Mouse (Mus musculus): Measurements from ENCODE around the gene Tmem212. TPM values are rescaled to one million over a fixed set of nuclear protein-coding genes. Genes with fewer than 3 reads are reported as not detected.

The Tmem212 gene
- polyA plus RNA-seq, 2 experiments: not detected

DNA sequence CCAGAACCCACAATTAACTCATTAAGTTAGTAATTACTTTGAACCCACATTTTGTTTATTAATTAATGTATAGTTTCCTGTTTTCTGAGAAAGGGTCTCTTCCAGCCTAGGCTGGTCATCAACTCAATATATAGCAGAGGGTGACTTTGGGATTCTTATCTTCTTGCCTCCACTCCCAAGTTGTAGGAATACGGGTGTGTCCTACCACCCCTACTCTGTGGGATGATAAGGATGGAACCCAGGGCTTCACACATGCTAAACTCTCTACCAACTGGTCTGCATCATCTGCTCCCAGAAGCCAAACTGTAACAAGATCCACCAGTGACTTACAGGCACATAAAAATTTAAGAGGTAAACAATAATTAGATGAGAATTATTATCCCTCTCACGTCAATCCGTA lies 27.9 kb upstream of the Tmem212 start:
- Histone ChIP-seq H3K9me3 (ENCODE audit: control insufficient read depth, low read length) (0 out of 2 replicates have a peak, but pooled peaks cover 4% of the 10 kb centered on the region), H3K9ac (ENCODE audit: low read depth, low read length, severe bottlenecking) (no peak overlapping the region), H3K27ac (replicated peaks; ENCODE audit: low read depth, low read length) (no peak overlapping the region), H3K4me3 (replicated peaks; ENCODE audit: low read length) (no peak overlapping the region), H3K4me2 (replicated peaks; ENCODE audit: low read depth, low read length, severe bottlenecking) (no peak overlapping the region), H3K36me3 (ENCODE audit: control insufficient read depth, insufficient read depth, low read length) (no peaks in the 10 kb centered on the region), H3K4me1 (ENCODE audit: control insufficient read depth, insufficient read depth, low read length) (no peaks in the 10 kb centered on the region), H3K27me3 (ENCODE audit: control insufficient read depth, insufficient read depth, low read length) (no peaks in the 10 kb centered on the region)
- TF ChIP-seq POLR2A (IDR thresholded peaks at IDR 0.05; ENCODE audit: borderline replicate concordance, extremely low read depth, insufficient read depth, insufficient read length): no peak
- DNase-seq (ENCODE audit: low spot score) (no peak), ATAC-seq (ENCODE audit: low FRiP score, low read depth) (no peak)
- WGBS: 48% methylated on average over 3 of the region's 3 CpGs

DNA sequence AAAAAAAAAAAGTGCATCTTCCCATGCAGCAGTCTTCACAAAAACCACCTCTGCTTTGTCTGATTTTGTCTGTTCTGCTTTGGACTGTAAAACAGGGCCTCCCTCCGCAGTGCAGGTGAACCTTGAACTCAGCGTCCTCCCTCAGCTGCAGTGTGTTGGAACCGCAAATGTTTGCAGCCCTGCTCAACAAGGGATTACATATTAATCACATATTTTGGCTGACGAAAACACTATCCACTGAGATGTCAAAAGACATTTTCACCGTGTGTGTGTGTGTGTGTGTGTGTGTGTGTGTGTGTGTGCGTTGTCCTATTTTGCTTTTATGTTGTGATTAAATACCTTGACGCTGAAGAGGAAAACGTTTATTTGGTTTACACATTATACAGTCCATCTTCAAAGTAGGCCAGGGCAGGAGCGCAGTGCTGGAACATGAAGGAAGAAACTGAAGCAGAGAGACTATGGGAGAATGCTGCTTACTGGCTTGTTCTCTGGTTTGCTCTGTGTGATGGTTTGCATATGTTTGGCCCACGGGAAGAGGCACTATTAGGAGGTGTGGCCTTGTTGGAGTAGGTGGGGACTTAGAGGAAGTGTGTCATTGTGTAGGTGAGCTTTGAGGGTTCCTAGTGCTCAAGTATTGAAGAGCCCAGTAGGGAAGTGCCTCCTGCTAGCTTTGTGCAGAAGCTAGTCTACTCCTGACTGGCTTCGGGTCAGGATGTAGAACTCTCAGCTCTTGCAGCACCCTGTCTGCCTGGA lies 25.3 kb upstream of the Tmem212 start:
- 81% methylated on average over 11 of the region's 11 CpGs for WGBS
- ATAC-seq (ENCODE audit: low FRiP score, low read depth): no peak
- no peak overlapping the region for H3K4me2 ChIP-seq (replicated peaks; ENCODE audit: low read depth, low read length, severe bottlenecking)
- H3K27me3 ChIP-seq (ENCODE audit: control insufficient read depth, insufficient read depth, low read length): no peaks in the 10 kb centered on the region
- H3K4me1 ChIP-seq (ENCODE audit: control insufficient read depth, insufficient read depth, low read length): no peaks in the 10 kb centered on the region
- H3K9me3 ChIP-seq (ENCODE audit: control insufficient read depth, low read length): 0 out of 2 replicates have a peak, but pooled peaks cover 8% of the 10 kb centered on the region
- TF ChIP-seq POLR2A (IDR thresholded peaks at IDR 0.05; ENCODE audit: borderline replicate concordance, extremely low read depth, insufficient read depth, insufficient read length): no peak
- H3K27ac ChIP-seq (replicated peaks; ENCODE audit: low read depth, low read length): no peak overlapping the region
- H3K4me3 ChIP-seq (replicated peaks; ENCODE audit: low read length): no peak overlapping the region
- no peak overlapping the region for H3K9ac ChIP-seq (ENCODE audit: low read depth, low read length, severe bottlenecking)
- no peaks in the 10 kb centered on the region for H3K36me3 ChIP-seq (ENCODE audit: control insufficient read depth, insufficient read depth, low read length)
- no peak for DNase-seq (ENCODE audit: low spot score)

DNA sequence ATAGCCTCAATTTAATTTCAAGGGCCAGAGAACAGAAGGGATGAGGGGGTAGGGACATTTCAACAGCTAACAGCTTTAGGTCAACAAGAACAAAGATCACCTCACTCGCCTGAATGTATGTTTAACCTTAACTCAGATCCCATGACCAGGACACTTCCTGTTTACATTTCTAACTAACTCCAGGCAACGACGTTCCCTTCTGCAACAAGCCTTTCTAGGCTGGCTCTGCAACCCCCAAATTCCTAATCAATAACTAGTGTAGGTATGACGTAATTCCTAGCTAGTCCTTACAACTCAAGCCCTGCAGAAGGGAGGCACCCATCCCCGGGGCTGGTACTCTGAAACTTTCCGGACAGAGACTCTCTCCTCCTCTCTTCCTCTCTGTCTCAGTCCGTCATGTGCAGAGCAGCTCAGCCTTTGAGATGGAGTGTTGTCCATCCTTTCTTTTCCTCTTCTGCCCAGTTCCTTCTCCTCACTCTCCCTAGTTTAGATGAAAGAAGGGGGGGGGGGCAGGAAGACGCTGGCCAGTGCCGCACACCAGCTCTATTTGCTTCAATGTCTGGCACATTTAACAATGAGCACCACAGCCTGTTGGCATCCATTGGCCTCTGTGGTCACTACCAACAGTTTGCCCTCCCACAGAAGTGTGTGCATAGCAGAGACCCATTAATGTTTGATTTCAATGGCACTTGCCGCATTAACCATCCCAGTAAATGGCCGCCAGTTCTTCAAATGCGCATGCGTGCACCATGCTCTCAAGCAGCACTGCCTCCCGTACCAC lies 22.7 kb upstream of the Tmem212 start:
- DNase-seq (ENCODE audit: low spot score): no peak

DNA sequence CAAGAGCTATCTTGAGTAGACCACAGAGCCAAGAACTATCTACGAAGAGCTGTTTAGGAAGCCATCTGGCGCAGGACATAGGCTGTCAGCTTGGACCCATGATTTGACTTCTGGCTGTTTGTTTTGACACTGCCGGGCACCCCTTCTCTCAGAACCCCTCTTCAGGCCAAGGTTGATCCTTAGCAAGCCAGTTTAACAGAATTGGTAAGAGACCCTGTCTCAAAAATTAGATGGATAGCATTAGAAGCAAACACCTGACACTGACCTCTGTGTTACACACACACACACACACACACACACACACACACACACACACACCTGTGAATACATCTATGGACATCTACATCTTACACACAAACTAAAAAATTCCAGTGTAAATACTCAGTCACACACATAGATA lies 12.8 kb upstream of the Tmem212 start:
- Histone ChIP-seq H3K27ac (replicated peaks; ENCODE audit: low read depth, low read length) (no peak overlapping the region), H3K9ac (ENCODE audit: low read depth, low read length, severe bottlenecking) (no peak overlapping the region), H3K27me3 (ENCODE audit: control insufficient read depth, insufficient read depth, low read length) (no peaks in the 10 kb centered on the region), H3K4me2 (replicated peaks; ENCODE audit: low read depth, low read length, severe bottlenecking) (no peak overlapping the region), H3K4me1 (ENCODE audit: control insufficient read depth, insufficient read depth, low read length) (no peaks in the 10 kb centered on the region), H3K9me3 (ENCODE audit: control insufficient read depth, low read length) (peaks cover 4% of the 10 kb centered on the region; the same call in 1 of the 2 replicates), H3K36me3 (ENCODE audit: control insufficient read depth, insufficient read depth, low read length) (no peaks in the 10 kb centered on the region), H3K4me3 (replicated peaks; ENCODE audit: low read length) (no peak overlapping the region)
- ATAC-seq (ENCODE audit: low FRiP score, low read depth) (no peak), DNase-seq (ENCODE audit: low spot score) (no peak)
- no peak for TF ChIP-seq POLR2A (IDR thresholded peaks at IDR 0.05; ENCODE audit: borderline replicate concordance, extremely low read depth, insufficient read depth, insufficient read length)
- WGBS: 85% methylated on average over 3 of the region's 3 CpGs

More for the DNA sequence above, 22.7 kb upstream of the Tmem212 start:
- H3K9me3 ChIP-seq (ENCODE audit: control insufficient read depth, low read length): 0 out of 2 replicates have a peak, but pooled peaks cover 8% of the 10 kb centered on the region
- H3K4me1 ChIP-seq (ENCODE audit: control insufficient read depth, insufficient read depth, low read length): no peaks in the 10 kb centered on the region
- no peaks in the 10 kb centered on the region for H3K36me3 ChIP-seq (ENCODE audit: control insufficient read depth, insufficient read depth, low read length)
- no peak for ATAC-seq (ENCODE audit: low FRiP score, low read depth)
- no peak for TF ChIP-seq POLR2A (IDR thresholded peaks at IDR 0.05; ENCODE audit: borderline replicate concordance, extremely low read depth, insufficient read depth, insufficient read length)
- no peak overlapping the region for H3K4me2 ChIP-seq (replicated peaks; ENCODE audit: low read depth, low read length, severe bottlenecking)
- no peaks in the 10 kb centered on the region for H3K27me3 ChIP-seq (ENCODE audit: control insufficient read depth, insufficient read depth, low read length)
- H3K9ac ChIP-seq (ENCODE audit: low read depth, low read length, severe bottlenecking): no peak overlapping the region
- H3K4me3 ChIP-seq (replicated peaks; ENCODE audit: low read length): no peak overlapping the region
- 88% methylated on average over 14 of the region's 14 CpGs for WGBS
- no peak overlapping the region for H3K27ac ChIP-seq (replicated peaks; ENCODE audit: low read depth, low read length)

DNA sequence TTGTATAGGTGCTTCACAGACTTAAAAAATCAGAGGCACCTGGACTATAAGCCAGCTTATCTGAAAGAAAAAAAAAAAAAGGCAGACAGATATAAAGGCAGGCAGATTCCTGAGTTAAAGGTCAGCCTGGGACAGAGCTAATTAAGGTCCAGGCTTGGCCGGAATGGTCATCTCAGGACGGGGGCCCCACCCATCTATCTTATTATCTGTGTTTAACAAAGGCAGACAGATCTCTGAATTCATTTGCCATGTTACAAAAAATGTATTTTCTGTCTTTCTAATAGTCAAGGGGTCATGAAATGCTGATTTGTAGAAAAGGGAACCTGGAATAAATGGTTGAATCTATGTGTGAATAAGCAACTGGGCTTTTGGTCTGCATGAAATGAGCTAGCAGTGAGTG lies 12.1 kb upstream of the Tmem212 start:
- Histone ChIP-seq H3K4me2 (replicated peaks; ENCODE audit: low read depth, low read length, severe bottlenecking) (no peak overlapping the region), H3K9ac (ENCODE audit: low read depth, low read length, severe bottlenecking) (no peak overlapping the region), H3K27ac (replicated peaks; ENCODE audit: low read depth, low read length) (no peak overlapping the region), H3K36me3 (ENCODE audit: control insufficient read depth, insufficient read depth, low read length) (no peaks in the 10 kb centered on the region), H3K9me3 (ENCODE audit: control insufficient read depth, low read length) (peaks cover 4% of the 10 kb centered on the region; the same call in 1 of the 2 replicates), H3K4me3 (replicated peaks; ENCODE audit: low read length) (no peak overlapping the region), H3K27me3 (ENCODE audit: control insufficient read depth, insufficient read depth, low read length) (no peaks in the 10 kb centered on the region), H3K4me1 (ENCODE audit: control insufficient read depth, insufficient read depth, low read length) (no peaks in the 10 kb centered on the region)
- no peak for TF ChIP-seq POLR2A (IDR thresholded peaks at IDR 0.05; ENCODE audit: borderline replicate concordance, extremely low read depth, insufficient read depth, insufficient read length)
- WGBS: 71% methylated on average over 2 of the region's 2 CpGs
- DNase-seq (ENCODE audit: low spot score) (no peak), ATAC-seq (ENCODE audit: low FRiP score, low read depth) (no peak)

Data from limb, embryonic 14.5 days (tissue).